Comparison of ENCODE assay signal across 22 mouse cellular contexts in genomic region chr1:87749360-87749973, GRCm38 (mm10).
"Had no signal": no experiment of that assay in that cellular context is flagged by ENCODE, and none has a peak within 500 bp of the region (broad histone marks: within the 10 kb centered on the region; RNA-seq: fewer than 3 reads in every experiment).

No protein-coding gene starts in this region.

- DNase-seq: liver, postnatal 0 days; lung, adult 2 months; lung, postnatal 14 days; lung, postnatal 36 days; midbrain, embryonic 14.5 days; retina, postnatal 1 day; right cerebral cortex, adult 18-20 months; right cerebral cortex, postnatal 25 days; right cerebral cortex, postnatal 4 days; spleen, adult 18-20 months; thymus, adult 18-20 months; thymus, postnatal 14 days; thymus, postnatal 36 days had no signal

- H3K9ac ChIP-seq: liver, embryonic 15.5 days; liver, postnatal 0 days; lung, embryonic 15.5 days; midbrain, embryonic 12.5 days; neural tube, embryonic 13.5 days; neural tube, embryonic 15.5 days had no signal

- H3K4me1 ChIP-seq: liver, embryonic 15.5 days; lung, embryonic 15.5 days; midbrain, embryonic 12.5 days; neural tube, embryonic 13.5 days; neural tube, embryonic 15.5 days had no signal

- H3K4me3 ChIP-seq: liver, embryonic 15.5 days; lung, embryonic 15.5 days; midbrain, embryonic 12.5 days; myocyte; neural tube, embryonic 13.5 days; neural tube, embryonic 15.5 days had no signal

- H3K4me2 ChIP-seq: liver, embryonic 15.5 days; lung, embryonic 15.5 days; midbrain, embryonic 12.5 days; neural tube, embryonic 13.5 days; neural tube, embryonic 15.5 days had no signal

- H3K27ac ChIP-seq: liver, embryonic 15.5 days; lung, embryonic 15.5 days; macrophage; midbrain, embryonic 12.5 days; neural tube, embryonic 13.5 days; neural tube, embryonic 15.5 days had no signal

- ATAC-seq: liver, postnatal 0 days; lung, postnatal 0 days; midbrain, embryonic 16.5 days had no signal

- H3K36me3 ChIP-seq: liver, embryonic 15.5 days; lung, embryonic 15.5 days; midbrain, embryonic 12.5 days; neural tube, embryonic 13.5 days; neural tube, embryonic 15.5 days had no signal

- H3K9me3 ChIP-seq: liver, embryonic 15.5 days; lung, embryonic 15.5 days; midbrain, embryonic 12.5 days; neural tube, embryonic 13.5 days; neural tube, embryonic 15.5 days had no signal

- H3K27me3 ChIP-seq: lung, embryonic 15.5 days; midbrain, embryonic 12.5 days had no signal
